Mouse (Mus musculus) gastrocnemius, postnatal 10 days (tissue): Measurements from ENCODE around the gene Bglap2. TPM values are rescaled to one million over a fixed set of nuclear protein-coding genes. Genes with fewer than 3 reads are reported as not detected.

Experiments
- DNase-seq: peaks from one replicate; pipeline ENCODE4 v3.0.0; 2021; ENCODE audit warnings: mixed read lengths
- total RNA-seq, 2 experiments: library from RNA; stranded (reverse); gene quantifications; 2 replicates each; pipeline ENCODE4 v1.2.3; 2021

Gene Bglap2
- total RNA-seq, 2 experiments from 2014 or later, result 42.4 TPM; not detected in 1

- DNase-seq, result no peak
These were observed 39.5 kb downstream of the Bglap2 start for GRCm38 (mm10) chr3:88339006-88339405.

GRCm38 (mm10) chr3:88338316-88338715 lies 40.2 kb downstream of the Bglap2 start:
- no peak for DNase-seq

- DNase-seq, result no peak
These were observed 41.0 kb downstream of the Bglap2 start for GRCm38 (mm10) chr3:88337367-88338020.

GRCm38 (mm10) chr3:88336058-88337013 lies 42.2 kb downstream of the Bglap2 start, which contains the start of the genes Tmem79 and Smg5:
Tmem79 (minus strand) TSS chr3:88336148.
Smg5 (plus strand) TSS chr3:88336260.
- peak; percentile 95 for DNase-seq

- DNase-seq, result no peak
These were observed 43.0 kb downstream of the Bglap2 start for GRCm38 (mm10) chr3:88335436-88336053.

GRCm38 (mm10) chr3:88334902-88335435 lies 43.5 kb downstream of the Bglap2 start:
- DNase-seq, result no peak

- DNase-seq, result no peak
These were observed 44.4 kb downstream of the Bglap2 start for GRCm38 (mm10) chr3:88334029-88334658.

GRCm38 (mm10) chr3:88331282-88331681 lies 47.2 kb downstream of the Bglap2 start:
- peak; percentile 47 for DNase-seq

- DNase-seq, result no peak
These were observed 49.5 kb downstream of the Bglap2 start for GRCm38 (mm10) chr3:88328956-88329355.

Other genes starting within 250 kb of the Bglap2 start
- gene Mef2d, start 236.3 kb downstream of the Bglap2 start, total RNA-seq, result 100 to 1,000 TPM; 148 to 163 TPM
- gene Rhbg, start 124.0 kb downstream of the Bglap2 start, total RNA-seq, result not detected
- under 1 TPM; 0.47 to 0.72 TPM for gene Gm38392, start 91.5 kb downstream of the Bglap2 start, total RNA-seq
- gene Tsacc, start 81.7 kb downstream of the Bglap2 start, total RNA-seq, result 1 to 10 TPM; 8.7 to 9.5 TPM
- gene Cct3, start 81.6 kb downstream of the Bglap2 start, total RNA-seq, result 100 to 1,000 TPM; 177 to 190 TPM
- gene Glmp, start 53.7 kb downstream of the Bglap2 start, total RNA-seq, result 10 to 100 TPM; 48.2 to 52.1 TPM
- gene Tmem79, start 42.6 kb downstream of the Bglap2 start, total RNA-seq, result 1 to 10 TPM; 1.1 to 1.2 TPM
- 10 to 100 TPM; 31.1 to 43.9 TPM for gene Smg5, start 42.4 kb downstream of the Bglap2 start, total RNA-seq
- 1 to 10 TPM; 1.2 to 1.6 TPM for gene Paqr6, start 14.1 kb downstream of the Bglap2 start, total RNA-seq
- 10 to 100 TPM in 1 of 2 experiments, not detected in 1; 29.3 TPM for gene Bglap3, start 6.0 kb downstream of the Bglap2 start, total RNA-seq
- gene Bglap, start 5.8 kb upstream of the Bglap2 start, total RNA-seq, result 100 to 1,000 TPM in 1 of 2 experiments, not detected in 1; 175 TPM
- gene Pmf1, start 31.6 kb upstream of the Bglap2 start, total RNA-seq, result 10 to 100 TPM; 44.0 to 46.8 TPM
- gene Slc25a44, start 46.4 kb upstream of the Bglap2 start, total RNA-seq, result 10 to 100 TPM; 11.9 to 12.3 TPM
- gene Sema4a, start 82.5 kb upstream of the Bglap2 start, total RNA-seq, result 1 to 10 TPM; 2.3 to 3.7 TPM
- gene Lmna, start 131.3 kb upstream of the Bglap2 start, total RNA-seq, result 100 to 1,000 TPM; 189 to 213 TPM
- 1 to 10 TPM; 3.0 to 6.3 TPM for gene Mex3a, start 153.7 kb upstream of the Bglap2 start, total RNA-seq
- not detected for gene Rab25, start 169.6 kb upstream of the Bglap2 start, total RNA-seq
- gene Lamtor2, start 174.4 kb upstream of the Bglap2 start, total RNA-seq, result 10 to 100 TPM; 75.4 to 81.8 TPM
- 10 to 100 TPM; 45.1 to 52.2 TPM for gene Ubqln4, start 175.1 kb upstream of the Bglap2 start, total RNA-seq
- gene Ssr2, start 197.2 kb upstream of the Bglap2 start, total RNA-seq, result 100 to 1,000 TPM; 108 to 125 TPM
- gene Arhgef2, start 227.3 kb upstream of the Bglap2 start, total RNA-seq, result 10 to 100 TPM; 58.2 to 97.6 TPM